25 mouse cellular contexts compared by ENCODE assay signal in genomic region chr11:48219157-48219556, GRCm38 (mm10).
"Had no signal": no experiment of that assay in that cellular context is flagged by ENCODE, and none has a peak within 500 bp of the region (broad histone marks: within the 10 kb centered on the region; RNA-seq: fewer than 3 reads in every experiment).

No protein-coding gene starts in this region.

- H3K27me3 ChIP-seq: embryonic facial prominence, embryonic 12.5 days; embryonic facial prominence, embryonic 13.5 days; embryonic facial prominence, embryonic 15.5 days; forebrain, embryonic 12.5 days; forebrain, embryonic 13.5 days; forebrain, embryonic 15.5 days had no signal

- H3K4me2 ChIP-seq: embryonic facial prominence, embryonic 12.5 days; embryonic facial prominence, embryonic 13.5 days; embryonic facial prominence, embryonic 15.5 days; forebrain, embryonic 12.5 days; forebrain, embryonic 13.5 days; forebrain, embryonic 15.5 days had no signal

- H3K27ac ChIP-seq: embryonic facial prominence, embryonic 10.5 days; embryonic facial prominence, embryonic 12.5 days; embryonic facial prominence, embryonic 13.5 days; embryonic facial prominence, embryonic 15.5 days; forebrain, embryonic 10.5 days; forebrain, embryonic 12.5 days; forebrain, embryonic 13.5 days; forebrain, embryonic 15.5 days; gastrocnemius, adult 2 months; heart, adult 2 months had no signal

- H3K36me3 ChIP-seq: embryonic facial prominence, embryonic 10.5 days; embryonic facial prominence, embryonic 12.5 days; embryonic facial prominence, embryonic 13.5 days; embryonic facial prominence, embryonic 15.5 days; forebrain, embryonic 10.5 days; forebrain, embryonic 12.5 days; forebrain, embryonic 15.5 days had no signal

- H3K4me1 ChIP-seq: embryonic facial prominence, embryonic 10.5 days; embryonic facial prominence, embryonic 12.5 days; embryonic facial prominence, embryonic 13.5 days; embryonic facial prominence, embryonic 15.5 days; forebrain, embryonic 10.5 days; forebrain, embryonic 12.5 days; forebrain, embryonic 13.5 days; forebrain, embryonic 15.5 days had no signal

- H3K4me3 ChIP-seq: embryonic facial prominence, embryonic 10.5 days; embryonic facial prominence, embryonic 12.5 days; embryonic facial prominence, embryonic 13.5 days; embryonic facial prominence, embryonic 15.5 days; erythroblast, embryonic 14.5 days; forebrain, embryonic 10.5 days; forebrain, embryonic 12.5 days; forebrain, embryonic 13.5 days; forebrain, embryonic 15.5 days; gastrocnemius, adult 2 months; heart, adult 2 months had no signal

- DNase-seq: cerebellum, adult 9-10 months; cerebellum, adult 9-11 months; cerebellum, postnatal 10 days; cerebellum, postnatal 14 days; cerebellum, postnatal 25 days; cerebellum, postnatal 36 days; embryo, embryonic 11 days; forebrain, postnatal 0 days; gastrocnemius, adult 2 months; gastrocnemius, postnatal 10 days; gastrocnemius, postnatal 14 days; gastrocnemius, postnatal 25 days; gastrocnemius, postnatal 36 days; heart, adult 11 months; heart, adult 18-20 months; heart, adult 2 months had no signal

- H3K9ac ChIP-seq: embryonic facial prominence, embryonic 12.5 days; embryonic facial prominence, embryonic 13.5 days; embryonic facial prominence, embryonic 15.5 days; forebrain, embryonic 12.5 days; forebrain, embryonic 13.5 days; forebrain, embryonic 15.5 days; forebrain, postnatal 0 days had no signal

- H3K9me3 ChIP-seq: embryonic facial prominence, embryonic 10.5 days; embryonic facial prominence, embryonic 12.5 days; embryonic facial prominence, embryonic 13.5 days; embryonic facial prominence, embryonic 15.5 days; forebrain, embryonic 10.5 days; forebrain, embryonic 12.5 days; forebrain, embryonic 13.5 days; forebrain, embryonic 15.5 days had no signal
